Mouse (Mus musculus): ENCODE results near the gene Slc13a4. TPM values are rescaled to one million over a fixed set of nuclear protein-coding genes. Genes with fewer than 3 reads are reported as not detected.

Slc13a4 gene
- polyA plus RNA-seq, 1 experiment from 2014 or later, result 0.21 TPM

DNA sequence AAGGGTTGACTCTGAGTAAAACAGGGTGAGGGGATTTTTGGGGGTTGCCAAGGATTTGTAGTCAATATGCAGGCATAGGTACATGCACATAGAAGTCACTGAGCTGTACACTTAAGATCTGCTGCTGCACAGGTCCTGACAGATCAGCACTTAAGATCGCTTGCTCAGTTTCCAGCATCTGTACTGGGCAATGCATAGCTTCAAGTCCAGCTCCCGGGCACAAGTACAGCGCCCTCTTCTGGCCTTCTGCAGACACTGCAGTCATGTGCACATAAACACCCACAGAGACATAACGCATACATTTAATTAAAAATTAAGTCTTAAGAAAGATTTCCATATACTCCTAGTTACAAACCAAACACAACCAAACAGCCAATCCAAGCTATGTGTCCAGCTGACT, 26.3 kb upstream of the Slc13a4 start:
- H3K27ac ChIP-seq, result no peak overlapping the region
- ATAC-seq (ENCODE audit: insufficient number of reproducible peaks, insufficient read depth, low FRiP score, low TSS enrichment, low read depth), result no peak
- no peaks in the 10 kb centered on the region for H3K27me3 ChIP-seq
- no peaks in the 10 kb centered on the region for H3K9me3 ChIP-seq
- WGBS, result 76% methylated on average over 4 of the region's 4 CpGs
- no peaks in the 10 kb centered on the region for H3K36me3 ChIP-seq
- peaks cover 7% of the 10 kb centered on the region; the same call in 1 of the 2 replicates for H3K4me1 ChIP-seq (replicated peaks)
- H3K4me3 ChIP-seq (replicated peaks), result no peak overlapping the region
- H3K9ac ChIP-seq (replicated peaks), result no peak overlapping the region
- H3K4me2 ChIP-seq, result no peak overlapping the region

DNA sequence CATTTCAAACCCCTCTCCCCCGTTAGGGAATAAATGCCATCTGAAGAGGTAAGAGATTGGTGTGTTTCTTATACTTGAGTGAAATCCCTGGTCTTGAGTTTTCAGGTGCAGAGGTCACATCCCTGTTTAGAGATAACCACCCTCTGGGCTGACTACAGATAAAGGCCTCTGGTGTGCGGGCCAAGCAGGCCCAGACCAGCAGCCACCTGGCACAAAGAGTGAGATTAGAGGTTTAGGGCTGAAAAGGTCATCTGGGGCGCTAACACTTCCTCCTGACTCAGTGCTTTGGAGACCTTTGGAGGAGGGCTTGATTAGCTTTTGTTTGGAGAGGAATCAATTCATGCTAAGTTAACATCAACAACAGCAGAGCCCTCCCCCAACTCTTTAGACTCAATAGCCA, 25.7 kb upstream of the Slc13a4 start:
- Histone ChIP-seq H3K4me3 (replicated peaks) (no peak overlapping the region), H3K36me3 (no peaks in the 10 kb centered on the region), H3K9me3 (no peaks in the 10 kb centered on the region), H3K27ac (no peak overlapping the region), H3K9ac (replicated peaks) (no peak overlapping the region), H3K4me1 (replicated peaks) (peaks cover 7% of the 10 kb centered on the region; the same call in 1 of the 2 replicates), H3K27me3 (no peaks in the 10 kb centered on the region), H3K4me2 (no peak overlapping the region)
- WGBS, result 45% methylated on average over 3 of the region's 3 CpGs
- ATAC-seq (ENCODE audit: insufficient number of reproducible peaks, insufficient read depth, low FRiP score, low TSS enrichment, low read depth), result no peak

DNA sequence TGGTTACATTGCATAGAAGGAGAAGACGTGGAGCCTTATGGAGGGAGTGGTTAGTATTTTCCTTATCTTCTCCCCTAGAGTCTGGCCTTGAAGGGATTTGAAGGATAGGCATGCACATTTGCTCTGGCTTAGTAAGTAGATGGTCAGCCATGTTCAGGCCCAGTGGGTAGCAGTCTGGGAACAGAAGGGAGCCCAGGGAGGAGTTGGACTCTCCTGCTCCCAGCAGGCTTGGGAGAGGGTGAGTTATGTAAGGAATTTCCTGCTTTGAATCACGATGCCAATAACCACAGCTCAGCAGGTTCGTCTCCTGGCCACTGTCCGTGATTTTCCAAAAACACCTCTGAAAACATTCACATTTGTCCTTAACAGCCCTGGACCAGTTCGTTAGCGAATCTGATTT, 22.9 kb upstream of the Slc13a4 start:
- ATAC-seq (ENCODE audit: insufficient number of reproducible peaks, insufficient read depth, low FRiP score, low TSS enrichment, low read depth), result no peak
- Histone ChIP-seq H3K4me1 (replicated peaks) (peaks cover 10% of the 10 kb centered on the region; the same call in 1 of the 2 replicates), H3K27me3 (no peaks in the 10 kb centered on the region), H3K36me3 (no peaks in the 10 kb centered on the region), H3K9me3 (no peaks in the 10 kb centered on the region), H3K9ac (replicated peaks) (no peak overlapping the region), H3K27ac (no peak overlapping the region), H3K4me3 (replicated peaks) (no peak overlapping the region), H3K4me2 (no peak overlapping the region)
- WGBS, result 52% methylated on average over 6 of the region's 6 CpGs

DNA sequence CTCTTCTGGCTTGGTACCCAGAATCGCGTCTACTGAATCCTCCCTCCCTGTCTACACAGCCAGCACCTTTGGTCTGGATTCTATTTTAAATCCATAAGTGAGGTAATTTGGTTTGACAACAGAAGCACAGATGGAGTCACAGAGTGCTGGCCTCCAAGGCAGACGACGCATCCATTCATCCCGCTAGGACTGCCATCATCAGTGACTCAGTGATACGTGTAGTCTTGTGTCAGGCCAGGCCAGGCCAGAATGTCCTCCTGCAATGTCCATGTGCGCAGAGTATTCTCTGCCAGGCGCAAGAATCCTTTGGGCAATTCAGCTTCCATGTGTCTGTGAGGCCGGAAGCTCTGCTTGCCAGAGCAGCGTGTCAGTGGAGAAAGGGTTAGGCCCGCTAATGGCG, 22.0 kb upstream of the Slc13a4 start:
- no peaks in the 10 kb centered on the region for H3K36me3 ChIP-seq
- WGBS, result 96% methylated on average over 12 of the region's 12 CpGs
- H3K4me3 ChIP-seq (replicated peaks), result no peak overlapping the region
- H3K4me2 ChIP-seq, result no peak overlapping the region
- H3K9ac ChIP-seq (replicated peaks), result no peak overlapping the region
- no peak for ATAC-seq (ENCODE audit: insufficient number of reproducible peaks, insufficient read depth, low FRiP score, low TSS enrichment, low read depth)
- H3K9me3 ChIP-seq, result no peaks in the 10 kb centered on the region
- no peaks in the 10 kb centered on the region for H3K27me3 ChIP-seq
- H3K27ac ChIP-seq, result no peak overlapping the region
- H3K4me1 ChIP-seq (replicated peaks), result peaks cover 13% of the 10 kb centered on the region; the same call in 1 of the 2 replicates

DNA sequence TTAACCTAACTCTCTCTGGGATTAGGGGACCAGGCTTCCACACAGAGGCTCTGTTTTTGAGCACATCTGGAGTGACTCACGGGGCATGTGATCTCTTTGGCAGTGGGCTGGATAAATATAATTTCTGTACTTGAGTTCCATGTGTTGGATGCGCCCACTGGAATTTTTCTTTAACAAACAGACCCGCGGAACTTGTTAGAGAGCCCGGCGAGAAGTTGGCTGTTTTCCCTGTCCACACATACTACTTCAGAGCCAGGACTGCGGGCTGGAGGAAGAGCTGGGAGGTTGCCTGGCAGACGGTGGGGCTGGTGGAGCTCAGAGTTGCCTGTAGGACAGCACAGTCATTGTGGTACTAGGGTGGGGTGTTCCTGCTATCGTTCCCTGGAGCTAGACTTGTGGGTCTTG, 18.2 kb upstream of the Slc13a4 start, which contains the start of gene Fam180a:
Fam180a (minus strand) TSS at position 31 of the 405 bp plus-strand sequence.
- 82% methylated on average over 9 of the region's 9 CpGs for WGBS
- Histone ChIP-seq H3K27me3 (no peaks in the 10 kb centered on the region), H3K4me3 (replicated peaks) (no peak within 1 kb of the TSS), H3K4me2 (no peak within 1 kb of the TSS), H3K9ac (replicated peaks) (no peak within 1 kb of the TSS), H3K27ac (no peak within 1 kb of the TSS), H3K36me3 (no peaks in the 10 kb centered on the region), H3K4me1 (replicated peaks) (peaks cover 20% of the 10 kb centered on the region), H3K9me3 (no peaks in the 10 kb centered on the region)
- no peak for ATAC-seq (ENCODE audit: insufficient number of reproducible peaks, insufficient read depth, low FRiP score, low TSS enrichment, low read depth)

DNA sequence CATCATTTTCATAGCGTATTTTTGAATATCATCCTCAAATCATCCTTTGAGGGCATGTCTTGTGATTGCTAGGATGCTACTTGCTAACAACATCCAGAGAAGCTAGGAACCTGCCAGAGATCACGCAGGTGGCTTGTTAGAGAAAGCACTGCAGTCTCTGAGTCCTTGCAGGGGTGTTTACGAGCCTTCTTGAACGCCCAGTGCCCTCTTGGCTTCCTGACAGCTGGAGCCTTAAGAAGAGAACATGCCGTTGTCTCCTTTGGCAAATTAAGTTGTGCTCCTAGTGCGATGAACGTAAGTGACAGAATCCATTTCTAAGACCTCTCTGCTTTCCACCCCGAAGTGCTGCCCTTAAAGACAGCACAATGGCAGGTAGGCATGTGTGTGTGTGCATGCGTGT, 16.4 kb upstream of the Slc13a4 start:
- WGBS, result 53% methylated on average over 9 of the region's 9 CpGs
- Histone ChIP-seq H3K4me2 (no peak overlapping the region), H3K9ac (replicated peaks) (no peak overlapping the region), H3K4me3 (replicated peaks) (no peak overlapping the region), H3K27ac (no peak overlapping the region), H3K9me3 (no peaks in the 10 kb centered on the region), H3K27me3 (no peaks in the 10 kb centered on the region), H3K4me1 (replicated peaks) (peaks cover 16% of the 10 kb centered on the region), H3K36me3 (no peaks in the 10 kb centered on the region)
- ATAC-seq (ENCODE audit: insufficient number of reproducible peaks, insufficient read depth, low FRiP score, low TSS enrichment, low read depth), result no peak

DNA sequence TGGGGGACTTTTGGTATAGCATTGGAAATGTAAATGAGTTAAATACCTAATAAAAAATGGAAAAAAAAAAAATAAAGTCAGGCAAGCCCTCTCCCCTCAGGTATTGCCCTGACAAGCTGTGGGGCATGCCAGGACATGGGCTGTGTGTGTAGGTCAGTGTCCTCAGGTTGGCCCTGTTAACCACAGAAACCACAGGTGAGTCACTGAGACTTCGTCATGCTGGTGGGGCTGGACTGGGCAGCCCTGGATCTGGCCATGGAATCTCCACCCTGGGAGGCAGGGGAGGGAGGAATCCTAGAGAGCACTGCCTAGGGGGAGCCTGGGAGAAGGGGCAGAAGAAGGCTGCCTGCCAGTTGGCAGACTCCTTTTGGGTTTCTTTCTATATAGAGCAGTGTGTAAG, 15.1 kb upstream of the Slc13a4 start:
- Histone ChIP-seq H3K4me3 (replicated peaks) (no peak overlapping the region), H3K36me3 (no peaks in the 10 kb centered on the region), H3K27me3 (no peaks in the 10 kb centered on the region), H3K27ac (no peak overlapping the region), H3K4me2 (no peak overlapping the region), H3K4me1 (replicated peaks) (peaks cover 16% of the 10 kb centered on the region), H3K9ac (replicated peaks) (no peak overlapping the region), H3K9me3 (no peaks in the 10 kb centered on the region)
- ATAC-seq (ENCODE audit: insufficient number of reproducible peaks, insufficient read depth, low FRiP score, low TSS enrichment, low read depth), result no peak
- 69% methylated on average over 1 of the region's 1 CpGs for WGBS

DNA sequence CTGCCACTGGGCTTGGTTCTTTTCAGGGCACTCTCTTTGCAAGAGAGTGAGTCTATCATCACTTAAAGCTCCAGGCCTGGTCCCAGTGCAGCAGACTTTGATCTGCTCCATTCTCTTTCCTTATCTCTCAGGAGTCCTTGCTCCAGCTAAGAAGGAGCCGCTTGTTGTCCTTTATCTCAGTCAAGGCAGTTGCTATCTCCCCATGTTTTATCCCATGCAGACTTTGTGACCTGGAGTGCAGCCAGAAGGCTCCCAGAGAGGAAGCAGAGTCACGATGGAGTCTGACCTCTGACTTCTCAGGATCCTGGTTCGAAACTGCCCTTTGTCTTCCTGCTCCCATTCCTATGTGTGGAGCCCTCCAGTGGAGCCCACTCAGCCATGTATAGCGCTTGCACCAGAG, 13.2 kb upstream of the Slc13a4 start:
- Histone ChIP-seq H3K4me2 (no peak overlapping the region), H3K9me3 (no peaks in the 10 kb centered on the region), H3K4me3 (replicated peaks) (no peak overlapping the region), H3K9ac (replicated peaks) (no peak overlapping the region), H3K4me1 (replicated peaks) (peaks cover 16% of the 10 kb centered on the region), H3K27me3 (no peaks in the 10 kb centered on the region), H3K27ac (no peak overlapping the region), H3K36me3 (no peaks in the 10 kb centered on the region)
- WGBS, result 66% methylated on average over 4 of the region's 4 CpGs
- ATAC-seq (ENCODE audit: insufficient number of reproducible peaks, insufficient read depth, low FRiP score, low TSS enrichment, low read depth), result no peak

DNA sequence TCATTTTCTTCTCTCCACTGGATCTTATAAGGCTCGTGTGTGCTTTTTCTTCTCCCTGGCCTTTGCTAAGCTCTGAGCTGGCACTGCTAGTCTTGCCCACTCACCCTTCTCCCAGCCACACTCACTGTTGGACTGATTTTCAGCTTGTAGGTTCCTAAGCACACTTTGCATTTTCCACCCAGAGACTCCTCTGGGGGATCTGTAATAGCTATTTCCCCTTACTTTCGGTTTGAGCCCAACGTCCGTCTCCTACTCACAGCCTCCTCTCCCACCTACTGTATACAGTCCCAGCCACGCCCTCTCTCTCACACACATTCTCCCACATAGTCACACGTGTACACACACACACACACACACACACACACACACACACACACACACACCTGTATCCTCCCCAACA, 11.9 kb upstream of the Slc13a4 start:
- no peak overlapping the region for H3K4me2 ChIP-seq
- 83% methylated on average over 6 of the region's 6 CpGs for WGBS
- ATAC-seq (ENCODE audit: insufficient number of reproducible peaks, insufficient read depth, low FRiP score, low TSS enrichment, low read depth), result no peak
- no peaks in the 10 kb centered on the region for H3K9me3 ChIP-seq
- no peaks in the 10 kb centered on the region for H3K36me3 ChIP-seq
- no peak overlapping the region for H3K4me3 ChIP-seq (replicated peaks)
- no peak overlapping the region for H3K9ac ChIP-seq (replicated peaks)
- H3K27ac ChIP-seq, result no peak overlapping the region
- peaks cover 9% of the 10 kb centered on the region for H3K4me1 ChIP-seq (replicated peaks)
- H3K27me3 ChIP-seq, result no peaks in the 10 kb centered on the region

DNA sequence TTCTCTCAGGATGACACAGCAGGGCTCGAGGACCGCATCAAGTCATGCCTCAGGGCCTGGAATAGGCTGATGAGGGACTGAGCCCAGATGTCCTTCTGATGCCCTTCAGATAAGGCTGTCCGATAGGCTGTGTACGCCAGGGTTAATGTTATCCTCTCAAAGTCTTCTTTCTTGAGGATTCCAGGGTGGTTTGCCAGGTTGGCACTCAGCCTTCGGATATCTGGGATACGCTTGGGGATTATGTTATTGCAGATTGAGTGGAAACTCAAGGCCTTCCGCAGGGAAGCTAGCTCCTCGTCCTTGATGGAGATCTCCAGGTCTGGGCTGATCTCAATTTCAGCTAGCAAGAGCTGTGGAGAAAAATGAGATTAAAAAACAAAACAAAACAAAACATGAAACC, 5.6 kb upstream of the Slc13a4 start:
- no peak overlapping the region for H3K27ac ChIP-seq
- H3K4me2 ChIP-seq, result no peak overlapping the region
- no peaks in the 10 kb centered on the region for H3K36me3 ChIP-seq
- H3K27me3 ChIP-seq, result no peaks in the 10 kb centered on the region
- no peak for ATAC-seq (ENCODE audit: insufficient number of reproducible peaks, insufficient read depth, low FRiP score, low TSS enrichment, low read depth)
- H3K4me1 ChIP-seq (replicated peaks), result no peaks in the 10 kb centered on the region
- 92% methylated on average over 8 of the region's 8 CpGs for WGBS
- no peak overlapping the region for H3K9ac ChIP-seq (replicated peaks)
- H3K9me3 ChIP-seq, result no peaks in the 10 kb centered on the region
- H3K4me3 ChIP-seq (replicated peaks), result no peak overlapping the region

DNA sequence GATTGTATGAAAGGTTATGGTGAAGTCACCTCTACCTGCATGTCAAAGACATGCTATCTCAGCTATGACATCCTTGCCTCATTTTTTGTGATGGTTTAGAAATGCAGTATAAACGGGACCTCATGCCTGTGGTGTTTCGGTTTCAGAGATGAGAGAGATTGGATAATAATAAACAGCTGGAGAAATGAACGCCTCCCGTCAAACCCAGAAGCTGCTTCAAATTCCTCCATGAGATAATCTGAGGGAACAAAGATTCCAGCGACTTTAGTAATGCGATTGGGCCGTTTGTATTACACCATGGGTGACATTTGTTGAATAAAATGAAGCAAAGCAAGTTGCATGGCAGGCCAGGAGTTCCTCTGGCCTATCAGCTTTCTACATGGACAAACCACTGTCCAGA, 1.5 kb upstream of the Slc13a4 start:
- Histone ChIP-seq H3K27me3 (no peaks in the 10 kb centered on the region), H3K4me3 (replicated peaks) (no peak overlapping the region), H3K36me3 (no peaks in the 10 kb centered on the region), H3K27ac (no peak overlapping the region), H3K4me2 (no peak overlapping the region), H3K9ac (replicated peaks) (no peak overlapping the region), H3K9me3 (no peaks in the 10 kb centered on the region), H3K4me1 (replicated peaks) (no peaks in the 10 kb centered on the region)
- WGBS, result 75% methylated on average over 7 of the region's 7 CpGs
- no peak for ATAC-seq (ENCODE audit: insufficient number of reproducible peaks, insufficient read depth, low FRiP score, low TSS enrichment, low read depth)

DNA sequence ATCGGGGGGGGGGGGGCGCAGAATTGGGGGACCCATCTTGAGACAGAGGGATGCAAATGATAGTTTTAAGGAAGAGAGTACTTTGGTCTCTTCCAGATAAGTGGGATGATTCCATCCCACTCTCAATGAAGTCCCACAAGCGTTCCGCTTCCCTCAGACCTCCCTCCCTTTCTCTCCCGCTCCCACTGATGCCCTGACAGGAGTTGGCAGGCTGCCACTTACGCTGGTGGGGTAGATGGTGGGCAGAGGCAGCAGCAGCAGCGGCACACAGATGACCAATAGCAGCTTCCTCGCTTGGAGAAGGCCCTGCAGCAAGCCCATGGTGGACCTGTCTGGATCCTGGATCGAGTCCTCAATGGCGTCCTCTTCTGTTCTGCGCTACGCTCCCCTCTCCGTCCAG, 795 bp downstream of the Slc13a4 start:
- Histone ChIP-seq H3K4me1 (replicated peaks) (no peaks in the 10 kb centered on the region), H3K27me3 (no peaks in the 10 kb centered on the region), H3K4me3 (replicated peaks) (no peak overlapping the region), H3K4me2 (no peak overlapping the region), H3K9me3 (no peaks in the 10 kb centered on the region), H3K36me3 (no peaks in the 10 kb centered on the region), H3K27ac (no peak overlapping the region), H3K9ac (replicated peaks) (no peak overlapping the region)
- 80% methylated on average over 13 of the region's 13 CpGs for WGBS
- ATAC-seq (ENCODE audit: insufficient number of reproducible peaks, insufficient read depth, low FRiP score, low TSS enrichment, low read depth), result no peak
